Mouse (Mus musculus) forebrain, embryonic 10.5 days (tissue): ENCODE measurements at regions not wholly inside any gene's neighbourhood (a gene's known extent, or its start where the extent isn't known, plus 50 kb on each side); places are given as distances from the start of the nearest gene placed in this dataset.

Experiments
- DNase-seq: peaks from one replicate; pipeline ENCODE4 v3.0.0-alpha.2; 2017; ENCODE audit warnings: low spot score; ENCODE audit errors: extremely low spot score
- H3K27ac ChIP-seq: fragments of 300-500 bp; sonication (generic); 2 replicates; pipeline ENCODE4 v1.5.1; 2016; ENCODE audit warnings: mild to moderate bottlenecking
- H3K27me3 ChIP-seq: fragments of 300-500 bp; sonication (generic); 2 replicates; pipeline ENCODE4 v1.6.1; 2016; ENCODE audit warnings: mild to moderate bottlenecking; ENCODE audit not compliant: poor library complexity, severe bottlenecking
- H3K36me3 ChIP-seq: fragments of 300-500 bp; sonication (generic); replicated peaks from 2 replicates; pipeline ENCODE4 v1.6.1; 2016; ENCODE audit warnings: mild to moderate bottlenecking, moderate library complexity
- H3K4me1 ChIP-seq: fragments of 300-500 bp; sonication (generic); 2 replicates; pipeline ENCODE4 v1.6.1; 2016
- H3K4me3 ChIP-seq: fragments of 300-500 bp; sonication (generic); 2 replicates; pipeline ENCODE4 v1.5.1; 2016; ENCODE audit warnings: mild to moderate bottlenecking, moderate library complexity
- H3K9me3 ChIP-seq: fragments of 300-500 bp; sonication (generic); 2 replicates; pipeline ENCODE4 v1.6.1; 2016; ENCODE audit warnings: mild to moderate bottlenecking, moderate library complexity
- WGBS: fragments of 180-500 bp; shearing (Covaris S2); methylation state at CpG from one replicate; pipeline ENCODE4 v1.1.7; 2016; 5-methylcytosine and 5-hydroxymethylcytosine counted together

GRCm38 (mm10) chr12:12518490-12519070, 256.6 kb downstream of the Fam49a start:
- peaks cover 13% of the 10 kb centered on the region for H3K4me1 ChIP-seq
- no peak for DNase-seq
- peak overlapping the region; percentile 62; the same call in 1 of the 2 replicates for H3K27ac ChIP-seq
- WGBS: 81% methylated on average over 5 of the region's 5 CpGs
- no peaks in the 10 kb centered on the region for H3K36me3 ChIP-seq
- no peak overlapping the region for H3K4me3 ChIP-seq
- H3K27me3 ChIP-seq: no peaks in the 10 kb centered on the region
- H3K9me3 ChIP-seq: no peaks in the 10 kb centered on the region

GRCm38 (mm10) chr12:12517020-12517419, 255.1 kb downstream of the Fam49a start:
- Histone ChIP-seq H3K9me3 (no peaks in the 10 kb centered on the region), H3K4me3 (no peak overlapping the region), H3K36me3 (no peaks in the 10 kb centered on the region), H3K27me3 (no peaks in the 10 kb centered on the region), H3K4me1 (peaks cover 13% of the 10 kb centered on the region), H3K27ac (no peak overlapping the region)
- no peak for DNase-seq
- 91% methylated on average over 4 of the region's 4 CpGs for WGBS

GRCm38 (mm10) chr12:12510764-12511163, 248.8 kb downstream of the Fam49a start:
- Histone ChIP-seq H3K27ac (no peak overlapping the region), H3K36me3 (no peaks in the 10 kb centered on the region), H3K4me1 (peaks cover 27% of the 10 kb centered on the region), H3K27me3 (no peaks in the 10 kb centered on the region), H3K9me3 (no peaks in the 10 kb centered on the region), H3K4me3 (no peak overlapping the region)
- DNase-seq: no peak

- WGBS: 59% methylated on average over 9 of the region's 9 CpGs
- H3K27ac ChIP-seq: peak overlapping the region; percentile 65
These were observed 247.4 kb downstream of the Fam49a start for GRCm38 (mm10) chr12:12509164-12509937.

GRCm38 (mm10) chr12:12508487-12509125, 246.7 kb downstream of the Fam49a start:
- no peak for DNase-seq
- peak overlapping the region; percentile 65 for H3K27ac ChIP-seq
- no peaks in the 10 kb centered on the region for H3K9me3 ChIP-seq
- no peak overlapping the region for H3K4me3 ChIP-seq
- WGBS: 64% methylated on average over 9 of the region's 9 CpGs
- peaks cover 27% of the 10 kb centered on the region for H3K4me1 ChIP-seq
- H3K27me3 ChIP-seq: no peaks in the 10 kb centered on the region
- no peaks in the 10 kb centered on the region for H3K36me3 ChIP-seq

More at GRCm38 (mm10) chr12:12509164-12509937, 247.4 kb downstream of the Fam49a start:
- no peak for DNase-seq
- Histone ChIP-seq H3K27me3 (no peaks in the 10 kb centered on the region), H3K36me3 (no peaks in the 10 kb centered on the region), H3K4me1 (peaks cover 27% of the 10 kb centered on the region), H3K9me3 (no peaks in the 10 kb centered on the region), H3K4me3 (no peak overlapping the region)

GRCm38 (mm10) chr12:12506671-12507070, 244.7 kb downstream of the Fam49a start:
- peaks cover 27% of the 10 kb centered on the region for H3K4me1 ChIP-seq
- WGBS: 91% methylated on average over 3 of the region's 3 CpGs
- no peak overlapping the region for H3K27ac ChIP-seq
- H3K27me3 ChIP-seq: no peaks in the 10 kb centered on the region
- no peak for DNase-seq
- no peaks in the 10 kb centered on the region for H3K9me3 ChIP-seq
- no peak overlapping the region for H3K4me3 ChIP-seq
- no peaks in the 10 kb centered on the region for H3K36me3 ChIP-seq

- peaks cover 27% of the 10 kb centered on the region for H3K4me1 ChIP-seq
- 90% methylated on average over 4 of the region's 4 CpGs for WGBS
- H3K36me3 ChIP-seq: no peaks in the 10 kb centered on the region
- DNase-seq: no peak
- H3K9me3 ChIP-seq: no peaks in the 10 kb centered on the region
- no peaks in the 10 kb centered on the region for H3K27me3 ChIP-seq
- H3K4me3 ChIP-seq: no peak overlapping the region
- no peak overlapping the region for H3K27ac ChIP-seq
These were observed 243.7 kb downstream of the Fam49a start for GRCm38 (mm10) chr12:12505590-12505989.

GRCm38 (mm10) chr12:12499903-12500302, 238.0 kb downstream of the Fam49a start:
- no peak for DNase-seq
- 61% methylated on average over 3 of the region's 3 CpGs for WGBS

GRCm38 (mm10) chr12:12498621-12499020, 236.7 kb downstream of the Fam49a start:
- peaks cover 8% of the 10 kb centered on the region for H3K4me1 ChIP-seq
- no peak overlapping the region for H3K4me3 ChIP-seq
- H3K9me3 ChIP-seq: no peaks in the 10 kb centered on the region
- no peak for DNase-seq
- no peaks in the 10 kb centered on the region for H3K36me3 ChIP-seq
- H3K27ac ChIP-seq: no peak overlapping the region
- H3K27me3 ChIP-seq: no peaks in the 10 kb centered on the region

More at GRCm38 (mm10) chr12:12499903-12500302, 238.0 kb downstream of the Fam49a start:
- Histone ChIP-seq H3K4me3 (no peak overlapping the region), H3K4me1 (peaks cover 8% of the 10 kb centered on the region), H3K27me3 (no peaks in the 10 kb centered on the region), H3K27ac (no peak overlapping the region), H3K9me3 (no peaks in the 10 kb centered on the region), H3K36me3 (no peaks in the 10 kb centered on the region)

- no peak for DNase-seq
- Histone ChIP-seq H3K27me3 (no peaks in the 10 kb centered on the region), H3K36me3 (no peaks in the 10 kb centered on the region), H3K4me1 (peaks cover 8% of the 10 kb centered on the region), H3K4me3 (no peak overlapping the region), H3K9me3 (no peaks in the 10 kb centered on the region), H3K27ac (peak overlapping the region; percentile 22; the same call in 1 of the 2 replicates)
- 89% methylated on average over 6 of the region's 6 CpGs for WGBS
These were observed 235.4 kb downstream of the Fam49a start for GRCm38 (mm10) chr12:12497277-12497841.

GRCm38 (mm10) chr12:12496593-12497141, 234.7 kb downstream of the Fam49a start:
- Histone ChIP-seq H3K27ac (peak overlapping the region; percentile 22), H3K36me3 (no peaks in the 10 kb centered on the region)
- 89% methylated on average over 7 of the region's 7 CpGs for WGBS

GRCm38 (mm10) chr12:12490173-12490572, 228.2 kb downstream of the Fam49a start:
- Histone ChIP-seq H3K4me3 (no peak overlapping the region), H3K9me3 (no peaks in the 10 kb centered on the region), H3K36me3 (no peaks in the 10 kb centered on the region), H3K27me3 (no peaks in the 10 kb centered on the region), H3K4me1 (0 out of 2 replicates have a peak, but pooled peaks cover 3% of the 10 kb centered on the region), H3K27ac (no peak overlapping the region)
- DNase-seq: no peak
- WGBS: 83% methylated on average over 1 of the region's 1 CpGs

More at GRCm38 (mm10) chr12:12496593-12497141, 234.7 kb downstream of the Fam49a start:
- Histone ChIP-seq H3K9me3 (no peaks in the 10 kb centered on the region), H3K27me3 (no peaks in the 10 kb centered on the region), H3K4me3 (no peak overlapping the region), H3K4me1 (peaks cover 8% of the 10 kb centered on the region)
- DNase-seq: no peak
